Mouse (Mus musculus) heart, adult 8-10 months (tissue): ENCODE results near the gene Pom121l2. TPM values are rescaled to one million over a fixed set of nuclear protein-coding genes. Genes with fewer than 3 reads are reported as not detected.

Source experiments
- microRNA-seq: library from miRNA; unstranded; fragments of <30 nt; microRNA quantifications from one replicate; pipeline ENCODE4 v1.2.0, GENCODE M21; 2022
- total RNA-seq, 4 experiments: library from RNA; stranded (reverse); gene quantifications; 2 replicates each; pipeline ENCODE4 v1.2.4; 2022

The Pom121l2 gene
- total RNA-seq, 4 experiments from 2014 or later, result not detected

Small RNA genes within 50 kb of the gene (microRNA-seq; reads per million reads assigned to microRNA genes)
- gene Gm44390, result not detected

Other genes starting within 250 kb of the Pom121l2 start
- 1 to 10 TPM; 1.4 to 4.4 (median 4.0) TPM for gene Hist1h4j, start 246.1 kb upstream of the Pom121l2 start, total RNA-seq
- 10 to 100 TPM; 26.9 to 29.6 (median 28.6) TPM for gene Hist1h4k, start 230.7 kb upstream of the Pom121l2 start, total RNA-seq
- 1 to 10 TPM in 3 of 4 experiments, not detected in 1; 1.5 to 4.4 (median 2.0) TPM for gene Hist1h2ak, start 227.4 kb upstream of the Pom121l2 start, total RNA-seq
- gene Hist1h2bn, start 227.1 kb upstream of the Pom121l2 start, total RNA-seq, result 1 to 10 TPM; 2.0 to 7.1 (median 4.3) TPM
- gene Hist1h1b, start 200.6 kb upstream of the Pom121l2 start, total RNA-seq, result 1 to 10 TPM in 3 of 4 experiments, under 1 TPM in 1; 0.62 to 4.7 (median 2.5) TPM
- gene Hist1h3i, start 197.8 kb upstream of the Pom121l2 start, total RNA-seq, result 10 to 100 TPM in 1 of 4 experiments, 1 to 10 TPM in 3; 6.6 to 10.5 (median 8.8) TPM
- gene Hist1h2an, start 194.0 kb upstream of the Pom121l2 start, total RNA-seq, result 1 to 10 TPM in 1 of 4 experiments, not detected in 3; 1.1 TPM
- gene Hist1h2bp, start 193.7 kb upstream of the Pom121l2 start, total RNA-seq, result 1 to 10 TPM in 3 of 4 experiments, under 1 TPM in 1; 0.81 to 6.2 (median 1.3) TPM
- 10 to 100 TPM; 25.7 to 37.7 (median 29.1) TPM for gene Hist1h2bq, start 171.0 kb upstream of the Pom121l2 start, total RNA-seq
- 10 to 100 TPM in 1 of 4 experiments, not detected in 3; 16.3 TPM for gene Hist1h2ao, start 170.7 kb upstream of the Pom121l2 start, total RNA-seq
- 10 to 100 TPM; 22.8 to 37.8 (median 29.3) TPM for gene Hist1h4m, start 169.4 kb upstream of the Pom121l2 start, total RNA-seq
- 10 to 100 TPM in 3 of 4 experiments, 1 to 10 TPM in 1; 6.1 to 17.9 (median 14.8) TPM for gene Hist1h4n, start 149.0 kb upstream of the Pom121l2 start, total RNA-seq
- 10 to 100 TPM in 1 of 4 experiments, 1 to 10 TPM in 2, not detected in 1; 3.1 to 13.1 (median 4.1) TPM for gene Hist1h2ap, start 147.7 kb upstream of the Pom121l2 start, total RNA-seq
- 10 to 100 TPM; 25.5 to 37.9 (median 28.9) TPM for gene Hist1h2br, start 147.5 kb upstream of the Pom121l2 start, total RNA-seq
- gene Zfp184, start 36.1 kb upstream of the Pom121l2 start, total RNA-seq, result 1 to 10 TPM in 1 of 4 experiments, under 1 TPM in 3; 0.46 to 1.0 (median 0.83) TPM
- gene Prss16, start 28.5 kb downstream of the Pom121l2 start, total RNA-seq, result under 1 TPM in 1 of 4 experiments, not detected in 3; 0.22 TPM
- gene Hist1h2ah, start 54.4 kb downstream of the Pom121l2 start, total RNA-seq, result 10 to 100 TPM in 2 of 4 experiments, 1 to 10 TPM in 2; 1.7 to 11.1 (median 9.1) TPM
- gene Hist1h2bk, start 54.7 kb downstream of the Pom121l2 start, total RNA-seq, result 10 to 100 TPM in 1 of 4 experiments, 1 to 10 TPM in 3; 4.6 to 13.2 (median 8.3) TPM
- gene Hist1h4i, start 60.2 kb downstream of the Pom121l2 start, total RNA-seq, result 10 to 100 TPM; 11.6 to 17.7 (median 15.2) TPM
- 10 to 100 TPM in 1 of 4 experiments, 1 to 10 TPM in 3; 2.7 to 12.6 (median 6.6) TPM for gene Hist1h2ag, start 61.8 kb downstream of the Pom121l2 start, total RNA-seq
- gene Hist1h2bj, start 62.0 kb downstream of the Pom121l2 start, total RNA-seq, result 1 to 10 TPM; 1.4 to 7.1 (median 2.5) TPM
- not detected for gene Vmn1r188, start 103.2 kb downstream of the Pom121l2 start, total RNA-seq
- gene Vmn1r189, start 124.6 kb downstream of the Pom121l2 start, total RNA-seq, result not detected
- not detected for gene Vmn1r191, start 202.8 kb downstream of the Pom121l2 start, total RNA-seq
- not detected for gene Vmn1r192, start 209.9 kb downstream of the Pom121l2 start, total RNA-seq
- gene Vmn1r193, start 242.0 kb downstream of the Pom121l2 start, total RNA-seq, result not detected